Mouse (Mus musculus) liver, postnatal 0 days (tissue): Measurements from ENCODE around the gene Lrrc8a. TPM values are rescaled to one million over a fixed set of nuclear protein-coding genes. Genes with fewer than 3 reads are reported as not detected.

ENCODE experiments used
- ATAC-seq: fragments of 200-750 bp; cut with Nextera tagmentation; 2 replicates; pipeline ENCODE4 v1.8.0; 2017; ENCODE audit warnings: mild to moderate bottlenecking, moderate library complexity
- DNase-seq: peaks from one replicate; pipeline ENCODE4 v3.0.0-alpha.2; 2016
- H3K27ac ChIP-seq: fragments of 300-500 bp; sonication (generic); 2 replicates; pipeline ENCODE4 v1.5.1; 2014; ENCODE audit warnings: antibody characterized with exemption, moderate library complexity, mild to moderate bottlenecking, low read depth
- H3K27me3 ChIP-seq: fragments of 300-500 bp; sonication (generic); 2 replicates; pipeline ENCODE4 v1.6.1; 2014; ENCODE audit warnings: low read length, control low read depth, mixed read lengths; ENCODE audit not compliant: insufficient read depth
- H3K36me3 ChIP-seq: fragments of 300-500 bp; sonication (generic); replicated peaks from 2 replicates; pipeline ENCODE4 v1.6.1; 2014; ENCODE audit warnings: mild to moderate bottlenecking, control low read depth, low read length, moderate library complexity, mixed read lengths; ENCODE audit not compliant: insufficient read depth
- H3K4me1 ChIP-seq: fragments of 300-500 bp; sonication (generic); 2 replicates; pipeline ENCODE4 v1.6.1; 2014; ENCODE audit warnings: antibody characterized with exemption, mild to moderate bottlenecking, control low read depth; ENCODE audit not compliant: insufficient read depth
- H3K4me2 ChIP-seq: fragments of 300-500 bp; sonication (generic); 2 replicates; pipeline ENCODE4 v1.6.1; 2014; ENCODE audit warnings: low read depth, mild to moderate bottlenecking, low read length, moderate library complexity, mixed read lengths
- H3K4me3 ChIP-seq: fragments of 300-500 bp; sonication (generic); 2 replicates; pipeline ENCODE4 v1.5.1; 2014; ENCODE audit warnings: low read depth, low read length
- H3K9ac ChIP-seq: fragments of 300-500 bp; sonication (generic); replicated peaks from 2 replicates; pipeline ENCODE4 v1.6.1; 2014; ENCODE audit warnings: mild to moderate bottlenecking, moderate library complexity
- H3K9me3 ChIP-seq: fragments of 300-500 bp; sonication (generic); 2 replicates; pipeline ENCODE4 v1.6.1; 2016; ENCODE audit warnings: mild to moderate bottlenecking, control low read depth, low read length, mixed read lengths
- CTCF ChIP-seq: sonication (generic); IDR thresholded peaks from 2 replicates; pipeline ENCODE4 v1.5.1; 2016; ENCODE audit warnings: antibody characterized with exemption, low read depth
- EP300 ChIP-seq: IDR thresholded peaks from 2 replicates; pipeline ENCODE4 v1.6.1; 2016; ENCODE audit warnings: antibody characterized with exemption, low read depth, mild to moderate bottlenecking
- WGBS: fragments of 180-500 bp; shearing (Covaris S2); extraction: QIAGEN DNeasy Blood & Tissue Kit; methylation state at CpG from one replicate; pipeline ENCODE4 v1.1.7; 2014; ENCODE audit not compliant: insufficient replicate concordance; 5-methylcytosine and 5-hydroxymethylcytosine counted together
- polyA plus RNA-seq: library from polyadenylated mRNA; unstranded; fragments of >200 nt; fragmentation: Nextera tagmentation; extraction: Ambion mirVana; gene quantifications from 2 replicates; pipeline ENCODE4 v1.2.1, GENCODE M21; 2015

Lrrc8a gene
- polyA plus RNA-seq, 1 experiment from 2014 or later: 20.3 TPM

DNA sequence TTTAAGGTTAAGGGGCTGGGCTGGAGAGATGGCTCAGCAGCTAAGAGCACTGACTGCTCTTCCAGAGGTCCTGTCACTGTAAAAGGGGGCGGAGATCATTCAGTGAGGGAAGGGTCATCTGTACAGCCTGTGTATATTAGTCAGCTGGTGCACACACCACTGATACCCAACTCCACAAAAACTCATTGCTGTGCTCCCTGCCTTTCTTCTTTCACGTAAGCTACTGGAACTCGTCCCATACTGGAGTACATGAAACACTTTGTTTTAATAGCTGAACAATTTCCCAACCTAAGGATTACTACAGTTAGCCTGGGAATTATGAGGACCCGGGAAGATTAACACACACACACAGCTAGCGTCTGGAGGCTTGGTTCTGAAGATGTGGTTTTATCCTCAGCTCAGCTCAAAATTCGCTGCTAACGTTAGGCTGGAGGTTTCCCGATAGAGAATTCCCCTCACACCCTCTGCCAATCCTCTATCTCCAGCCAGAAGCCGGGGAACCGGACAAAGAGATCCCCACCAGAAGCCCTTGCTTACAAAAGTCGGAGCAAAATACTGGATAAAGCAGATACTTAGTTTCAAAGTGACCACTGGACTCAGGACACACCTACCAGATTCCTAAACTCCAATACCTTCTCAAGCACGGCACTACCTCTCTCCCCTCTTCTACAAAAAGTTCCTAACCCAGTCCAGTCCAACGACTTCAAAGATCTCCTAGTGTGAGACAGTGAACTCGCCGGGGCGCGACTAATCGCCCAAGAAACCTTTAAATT lies 903 bp upstream of the Lrrc8a start:
- TF ChIP-seq EP300: no peak
- Histone ChIP-seq H3K27ac (peak overlapping the region; percentile 87), H3K4me3 (peak overlapping the region; percentile 94), H3K27me3 (no peaks in the 10 kb centered on the region), H3K9ac (peak overlapping the region; percentile 97), H3K4me1 (peaks cover 38% of the 10 kb centered on the region), H3K9me3 (no peaks in the 10 kb centered on the region), H3K36me3 (peaks cover 15% of the 10 kb centered on the region), H3K4me2 (peak overlapping the region; percentile 88)
- ATAC-seq (no peak), DNase-seq (no peak)
- WGBS: 2% methylated on average over 18 of the region's 18 CpGs

DNA sequence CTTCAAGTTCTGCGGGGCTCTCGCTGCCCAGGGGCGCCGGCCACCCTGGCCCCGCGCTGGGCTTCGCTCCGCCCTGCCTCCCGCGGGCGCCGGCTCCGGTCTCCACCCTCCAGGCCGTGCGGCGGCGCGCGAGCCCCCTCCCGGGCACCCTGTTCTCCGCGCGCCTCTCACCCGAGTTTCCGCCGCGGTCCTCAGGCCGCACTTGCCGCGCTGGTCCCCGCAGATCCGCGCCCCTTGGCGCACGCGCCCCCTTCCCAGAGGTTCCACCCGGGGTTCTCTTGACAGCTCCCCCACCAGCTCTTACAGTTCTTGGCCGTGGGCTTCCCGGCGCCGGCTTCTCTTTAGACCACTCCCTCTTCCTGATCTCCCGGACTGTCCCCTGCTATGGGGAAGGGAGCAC lies 366 bp downstream of the Lrrc8a start:
- ATAC-seq (peak; percentile 63), DNase-seq (no peak)
- H3K9ac ChIP-seq: peak overlapping the region; percentile 97
- TF ChIP-seq CTCF (no peak), EP300 (no peak)
- H3K4me3 ChIP-seq: peak overlapping the region; percentile 94
- peaks cover 21% of the 10 kb centered on the region for H3K36me3 ChIP-seq
- H3K4me2 ChIP-seq: peak overlapping the region; percentile 88
- H3K9me3 ChIP-seq: no peaks in the 10 kb centered on the region
- peaks cover 48% of the 10 kb centered on the region for H3K4me1 ChIP-seq
- H3K27ac ChIP-seq: peak overlapping the region; percentile 87
- WGBS: 0% methylated on average over 39 of the region's 42 CpGs
- H3K27me3 ChIP-seq: no peaks in the 10 kb centered on the region

DNA sequence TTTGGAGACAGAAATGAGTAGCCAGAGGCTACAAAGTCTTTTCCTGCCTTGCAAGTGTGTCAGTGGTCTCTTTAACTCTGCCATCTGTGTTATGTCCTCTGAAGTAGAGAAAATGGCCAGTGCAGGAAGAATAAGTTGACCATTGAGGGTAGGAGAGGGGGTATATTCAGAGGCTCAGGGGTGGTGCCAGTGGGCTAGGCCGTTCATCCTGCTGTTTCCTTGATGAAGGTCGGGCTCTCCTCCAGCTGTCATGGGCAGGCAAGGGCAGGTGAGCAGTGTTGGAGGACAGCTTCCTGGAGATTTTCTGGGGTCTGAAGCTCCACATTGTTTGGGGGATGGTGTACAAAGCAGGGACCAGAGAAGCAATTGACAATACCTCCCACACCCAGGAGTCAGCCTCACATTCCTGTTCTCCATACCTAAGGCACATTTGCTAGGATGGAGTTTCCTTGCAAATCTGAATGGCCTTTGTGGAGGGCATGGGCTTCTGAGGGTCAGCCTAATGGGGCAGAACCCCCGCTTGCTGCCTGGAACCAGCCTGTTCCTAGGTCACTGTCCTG lies 1.5 kb downstream of the Lrrc8a start:
- peaks cover 55% of the 10 kb centered on the region for H3K4me1 ChIP-seq
- no peaks in the 10 kb centered on the region for H3K9me3 ChIP-seq
- 58% methylated on average over 3 of the region's 3 CpGs for WGBS
- ATAC-seq (no peak), DNase-seq (no peak)
- no peak for TF ChIP-seq CTCF
- no peak for TF ChIP-seq EP300
- peaks cover 31% of the 10 kb centered on the region for H3K36me3 ChIP-seq
- H3K27me3 ChIP-seq: no peaks in the 10 kb centered on the region
- H3K9ac ChIP-seq: peak overlapping the region; percentile 97
- peak overlapping the region; percentile 94 for H3K4me3 ChIP-seq
- peak overlapping the region; percentile 88 for H3K4me2 ChIP-seq
- H3K27ac ChIP-seq: peak overlapping the region; percentile 87

DNA sequence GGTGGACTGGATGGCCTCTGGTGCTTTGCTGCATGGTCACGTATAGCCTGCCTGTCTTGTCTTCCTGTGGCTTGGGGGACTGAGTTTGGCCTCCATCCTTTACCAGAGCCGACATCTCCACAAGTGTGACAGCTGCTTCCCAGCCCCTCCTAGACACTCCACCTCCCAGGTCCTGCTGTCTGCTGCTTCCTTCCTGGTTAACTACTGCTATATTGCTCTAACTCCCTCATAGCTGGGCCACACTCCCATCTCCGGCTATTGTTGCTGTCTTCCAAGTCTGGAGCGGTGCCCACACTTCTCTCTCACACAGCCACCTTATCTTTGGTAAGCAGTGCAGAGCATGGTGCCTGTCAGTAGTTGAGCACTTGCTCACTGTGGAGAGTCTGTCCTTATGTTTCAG lies 2.3 kb downstream of the Lrrc8a start:
- no peaks in the 10 kb centered on the region for H3K27me3 ChIP-seq
- TF ChIP-seq CTCF: no peak
- TF ChIP-seq EP300: no peak
- DNase-seq: peak; percentile 66
- 41% methylated on average over 4 of the region's 4 CpGs for WGBS
- peaks cover 36% of the 10 kb centered on the region for H3K36me3 ChIP-seq
- H3K4me3 ChIP-seq: peak overlapping the region; percentile 94
- H3K4me1 ChIP-seq: peaks cover 59% of the 10 kb centered on the region
- H3K4me2 ChIP-seq: peak overlapping the region; percentile 88
- H3K27ac ChIP-seq: peak overlapping the region; percentile 87
- peak overlapping the region; percentile 97 for H3K9ac ChIP-seq
- ATAC-seq: peak; percentile 22
- H3K9me3 ChIP-seq: no peaks in the 10 kb centered on the region

DNA sequence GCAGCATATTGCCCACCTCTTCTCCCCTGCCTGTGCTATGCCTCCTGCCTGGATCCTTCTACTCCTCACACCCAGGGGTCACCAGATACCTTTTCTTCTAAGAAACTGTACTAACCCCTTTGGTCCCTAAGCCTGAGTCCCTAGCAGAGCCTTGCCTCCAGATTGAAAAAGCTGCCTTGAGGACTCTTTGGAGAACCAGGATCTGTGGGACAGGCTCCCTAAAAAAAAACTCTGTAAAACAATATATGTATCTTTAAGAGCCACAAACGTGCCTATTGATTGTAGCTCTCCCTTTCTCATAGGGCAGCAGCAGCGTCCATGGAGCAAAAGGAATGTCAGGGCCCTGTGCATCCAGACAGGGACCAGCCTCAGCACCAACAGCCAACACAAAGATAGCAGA lies 2.8 kb downstream of the Lrrc8a start, which contains the start of gene Gm28035:
Gene Gm28035, plus strand, starts transcription at position 301 of the 400 bp plus-strand sequence.
- ATAC-seq: no peak
- H3K4me1 ChIP-seq: peaks cover 64% of the 10 kb centered on the region
- no peak for DNase-seq
- peak within 1 kb of the TSS; percentile 88 for H3K4me2 ChIP-seq
- no peaks in the 10 kb centered on the region for H3K27me3 ChIP-seq
- H3K9me3 ChIP-seq: no peaks in the 10 kb centered on the region
- TF ChIP-seq EP300 (no peak), CTCF (no peak)
- 55% methylated on average over 2 of the region's 2 CpGs for WGBS
- H3K9ac ChIP-seq: peak within 1 kb of the TSS; percentile 97
- peak within 1 kb of the TSS; percentile 94 for H3K4me3 ChIP-seq
- H3K27ac ChIP-seq: peak within 1 kb of the TSS; percentile 87
- peaks cover 36% of the 10 kb centered on the region for H3K36me3 ChIP-seq

DNA sequence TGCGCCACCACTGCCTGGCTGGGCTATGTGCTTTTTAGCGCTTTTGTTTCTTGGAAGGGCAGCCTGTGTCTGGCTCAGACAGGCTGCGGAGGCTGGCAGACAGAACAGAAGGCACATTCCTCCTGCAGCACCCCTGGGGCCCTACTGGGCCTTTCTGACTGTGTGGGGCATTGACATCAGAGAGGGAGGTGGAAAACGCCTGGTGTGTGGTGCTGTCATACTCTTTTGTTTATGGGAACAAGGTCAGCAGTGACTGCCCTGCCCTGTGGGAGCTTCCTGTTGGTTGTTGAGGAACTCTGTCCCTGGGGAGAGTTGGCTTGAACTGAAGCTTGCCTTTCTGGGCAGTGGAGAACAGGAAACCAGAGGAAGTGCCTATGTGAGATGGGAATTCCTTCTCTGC lies 5.0 kb downstream of the Lrrc8a start:
- peaks cover 74% of the 10 kb centered on the region for H3K4me1 ChIP-seq
- 65% methylated on average over 4 of the region's 4 CpGs for WGBS

More for the DNA sequence above, 5.0 kb downstream of the Lrrc8a start:
- no peak overlapping the region for H3K4me2 ChIP-seq
- H3K9me3 ChIP-seq: no peaks in the 10 kb centered on the region
- H3K9ac ChIP-seq: no peak overlapping the region
- peak; percentile 36; the same call in 1 of the 2 replicates for TF ChIP-seq EP300
- no peak for TF ChIP-seq CTCF
- H3K27ac ChIP-seq: peak overlapping the region; percentile 76
- H3K36me3 ChIP-seq: peaks cover 43% of the 10 kb centered on the region
- no peak overlapping the region for H3K4me3 ChIP-seq
- peak; percentile 45 for DNase-seq
- peak; percentile 49 for ATAC-seq
- no peaks in the 10 kb centered on the region for H3K27me3 ChIP-seq
